Mouse (Mus musculus) urinary bladder, postnatal 36 days (tissue): ENCODE data around the gene Clec16a.

ENCODE experiments used
- DNase-seq, 2 experiments: peaks; one replicate each; pipeline ENCODE4 v3.0.0; 2022; ENCODE audit warnings: low spot score in 2 of 2, mixed read lengths in 1 of 2

Clec16a gene

GRCm38 (mm10) chr16:10581234-10581898 lies 36.2 kb downstream of the Clec16a start:
- DNase-seq, result no peak

DNA sequence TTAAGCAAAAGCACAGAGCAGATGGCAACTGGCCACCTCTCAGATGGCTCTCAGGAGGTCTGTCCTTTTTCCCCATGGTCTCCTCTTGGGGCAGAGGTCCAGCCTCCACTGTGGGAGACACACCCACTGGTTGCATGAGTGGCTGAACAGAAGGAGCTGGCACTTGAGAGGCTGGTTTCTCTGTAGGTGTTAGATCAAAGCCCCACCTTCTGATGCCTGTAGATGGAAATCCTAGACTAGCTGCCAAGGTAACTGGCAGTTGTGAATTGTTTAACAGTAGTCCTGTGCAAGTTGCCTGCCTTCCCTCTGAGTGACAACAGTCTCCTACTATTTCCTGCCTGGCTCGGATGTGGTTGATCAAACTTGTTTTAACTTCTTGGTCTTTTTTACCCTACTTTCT lies 40.0 kb downstream of the Clec16a start:
- DNase-seq, result no peak

- no peak for DNase-seq
Observed at GRCm38 (mm10) chr16:10586546-10586945, 41.4 kb downstream of the Clec16a start.

GRCm38 (mm10) chr16:10599888-10600740 lies 55.0 kb downstream of the Clec16a start:
- DNase-seq, result no peak

GRCm38 (mm10) chr16:10607802-10608201 lies 62.7 kb downstream of the Clec16a start:
- no peak for DNase-seq

DNA sequence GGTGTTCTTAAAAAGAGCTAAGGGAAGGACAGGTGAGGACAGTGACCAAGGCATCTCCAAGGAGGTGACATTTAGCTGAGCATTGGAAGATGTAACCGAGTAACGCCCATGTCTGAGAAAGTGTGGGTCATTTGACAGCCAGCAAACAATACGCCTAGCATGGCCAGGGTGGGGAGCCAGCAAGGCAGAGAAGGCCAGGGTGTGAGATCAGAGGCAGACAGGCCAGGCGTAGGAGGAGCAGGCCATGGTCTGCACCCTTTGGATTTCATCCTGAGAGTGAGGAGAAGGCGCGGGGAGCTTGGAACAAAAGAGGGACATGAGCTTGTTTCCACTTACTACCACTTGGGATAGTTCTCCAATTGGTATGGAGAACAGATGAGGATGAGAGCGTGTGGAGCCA lies 64.8 kb downstream of the Clec16a start:
- DNase-seq, result peak in 1 of 2 experiments; percentile 16

DNA sequence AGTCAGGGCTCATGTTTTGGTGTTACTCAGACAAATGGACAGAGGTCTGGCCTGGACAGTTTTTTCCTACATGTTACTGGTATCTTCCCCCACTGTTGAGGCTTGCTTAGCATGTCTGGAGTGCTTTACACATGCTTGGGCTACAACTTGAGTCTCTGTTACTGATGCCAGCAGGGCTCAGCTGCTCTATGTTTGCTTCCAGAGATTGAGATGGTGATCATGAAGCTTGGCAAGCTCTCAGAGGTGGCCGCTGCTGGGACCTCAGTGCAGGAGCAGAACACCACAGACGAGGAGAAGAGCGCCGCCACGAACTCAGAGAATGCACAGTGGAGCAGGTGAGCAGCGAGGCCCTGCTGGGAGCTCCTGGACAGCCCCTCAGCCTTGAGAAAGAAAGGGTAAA lies 65.7 kb downstream of the Clec16a start:
- DNase-seq, result no peak

DNA sequence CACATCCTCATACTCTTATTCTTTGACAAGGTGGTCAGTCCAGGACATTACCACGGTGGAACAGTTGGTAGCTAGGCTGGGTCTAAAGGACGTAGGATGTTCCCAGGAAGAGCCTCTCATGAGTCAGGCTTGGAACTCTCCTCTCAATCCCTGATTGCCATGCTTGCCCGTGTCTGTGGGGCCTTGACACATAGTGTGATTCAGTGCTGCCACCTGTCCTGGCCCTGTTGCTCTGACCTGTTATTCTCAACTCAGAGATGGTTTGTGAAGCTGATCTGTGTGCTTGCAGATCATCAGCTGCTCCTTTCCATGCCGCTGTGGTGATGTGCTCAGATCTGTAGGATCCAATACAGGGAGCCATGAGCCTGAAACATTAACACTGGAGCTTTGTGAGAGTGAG lies 66.2 kb downstream of the Clec16a start:
- no peak for DNase-seq

DNA sequence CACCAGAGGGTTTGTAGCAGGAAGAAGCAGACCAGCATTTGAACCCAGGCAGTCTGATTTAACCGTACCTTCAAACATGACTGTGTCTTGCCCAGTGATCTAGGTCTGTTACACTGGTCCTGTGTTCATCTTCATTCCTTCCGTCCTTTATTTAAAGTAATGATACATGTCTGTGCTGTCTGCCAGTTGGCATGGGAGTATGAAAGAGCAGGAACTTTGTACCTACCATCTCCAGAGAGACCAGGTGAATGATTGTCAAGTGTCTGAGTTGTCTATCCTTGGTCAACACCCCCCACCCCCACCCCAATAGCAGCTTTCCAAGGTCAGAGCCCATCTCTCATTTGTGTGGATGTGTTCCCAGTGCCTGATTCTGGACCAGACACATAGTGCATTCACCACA lies 68.9 kb downstream of the Clec16a start:
- no peak for DNase-seq

GRCm38 (mm10) chr16:10620961-10621614 lies 75.9 kb downstream of the Clec16a start:
- DNase-seq, result no peak

GRCm38 (mm10) chr16:10621710-10622109 lies 76.6 kb downstream of the Clec16a start:
- DNase-seq, result no peak

DNA sequence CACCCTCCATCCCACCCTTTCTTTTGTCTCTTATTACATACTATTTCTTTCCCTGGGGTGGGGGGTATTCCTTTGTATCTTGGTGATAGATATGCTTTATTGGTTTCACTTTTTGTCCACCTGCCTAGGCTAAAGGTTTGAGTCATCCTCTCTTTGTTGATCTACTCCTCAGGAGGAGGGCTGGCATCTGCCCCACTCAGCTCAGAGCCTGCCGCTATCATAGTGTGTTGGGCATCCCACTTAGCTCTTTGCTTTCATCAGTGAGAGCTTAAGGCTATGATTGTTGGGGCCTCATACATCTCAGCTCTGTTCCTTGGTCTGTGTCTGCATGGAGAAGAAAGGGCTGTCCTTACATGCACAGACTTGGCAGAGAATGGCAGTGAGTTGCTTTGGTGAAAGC lies 81.0 kb downstream of the Clec16a start:
- DNase-seq, result no peak

GRCm38 (mm10) chr16:10627136-10627668 lies 82.1 kb downstream of the Clec16a start:
- no peak for DNase-seq

GRCm38 (mm10) chr16:10628030-10628555 lies 83.0 kb downstream of the Clec16a start:
- no peak for DNase-seq

DNA sequence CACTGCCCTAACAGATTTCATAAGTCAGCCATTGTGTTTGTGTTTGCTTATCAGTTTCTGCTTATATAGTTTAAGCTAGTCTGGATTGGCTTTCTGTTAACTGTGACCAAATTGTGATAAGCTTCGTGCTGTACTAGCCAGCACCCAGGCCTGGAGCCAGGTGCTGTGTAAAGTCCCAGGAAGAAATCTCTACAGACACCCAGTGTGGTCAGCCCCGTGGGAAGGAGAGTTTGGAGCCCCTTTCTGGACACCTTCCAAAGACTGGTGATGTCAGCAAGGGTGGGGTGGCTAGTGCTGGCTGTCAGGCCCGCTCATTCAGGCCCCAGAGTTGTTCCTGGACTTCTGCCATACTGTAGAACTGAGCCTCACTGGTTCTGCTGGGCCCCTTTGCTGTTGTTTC lies 83.8 kb downstream of the Clec16a start:
- DNase-seq, result peak; percentile 20 to 28

DNA sequence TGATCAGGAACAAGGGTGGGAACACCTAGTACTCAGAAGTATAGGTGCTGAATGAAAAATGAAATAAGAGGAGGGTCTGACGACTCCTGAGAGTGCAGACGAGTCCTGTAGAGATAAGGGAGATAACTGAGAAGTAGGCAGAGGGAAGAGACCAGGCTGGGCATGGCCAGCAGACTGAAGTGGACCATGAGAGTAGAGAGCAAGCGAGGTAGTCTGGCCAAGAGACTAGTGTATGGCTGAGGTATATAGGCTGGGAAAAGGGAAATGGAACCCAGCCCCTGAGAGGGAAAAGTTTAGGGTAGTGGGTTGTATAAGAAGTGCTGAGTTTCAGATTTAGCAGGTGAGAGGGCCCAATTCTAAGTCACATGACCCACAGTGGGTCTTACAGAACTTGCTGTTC lies 84.2 kb downstream of the Clec16a start:
- no peak for DNase-seq

- no peak for DNase-seq
Observed at GRCm38 (mm10) chr16:10634940-10635339, 89.8 kb downstream of the Clec16a start.

GRCm38 (mm10) chr16:10637898-10638297 lies 92.8 kb downstream of the Clec16a start:
- no peak for DNase-seq

GRCm38 (mm10) chr16:10639111-10639889 lies 94.2 kb downstream of the Clec16a start:
- no peak for DNase-seq

DNA sequence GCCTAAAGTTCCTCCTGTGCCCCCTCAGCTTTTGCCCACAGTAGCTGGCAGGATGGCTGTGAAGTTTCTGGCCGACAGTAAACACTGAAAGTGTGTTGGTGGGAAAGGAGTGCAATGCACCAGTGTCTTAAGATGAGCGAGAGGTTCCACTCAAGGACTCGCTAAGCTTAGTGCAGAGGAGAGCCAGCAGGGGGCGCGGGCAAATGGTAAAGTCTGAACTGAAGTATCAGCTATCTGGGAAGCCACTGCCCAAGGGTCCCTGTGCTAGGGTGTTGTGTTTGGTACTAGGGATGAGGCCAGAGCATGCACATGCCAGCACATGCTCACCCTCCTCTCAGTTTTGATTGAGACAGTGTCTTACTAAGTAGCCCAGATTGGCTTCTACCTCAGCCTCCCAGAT lies 94.9 kb downstream of the Clec16a start:
- DNase-seq, result peak; percentile 73 to 76

GRCm38 (mm10) chr16:10641146-10641545 lies 96.0 kb downstream of the Clec16a start:
- no peak for DNase-seq
